Mouse (Mus musculus): Measurements from ENCODE around the gene Lrrc28.

Gene Lrrc28

GRCm38 (mm10) chr7:67644833-67645680 lies at the start of gene Lrrc28:
Gene Lrrc28 (minus strand): TSS chr7:67645268.
- ATAC-seq (ENCODE audit: insufficient number of reproducible peaks, low FRiP score, low TSS enrichment) = peak; percentile 99

DNA sequence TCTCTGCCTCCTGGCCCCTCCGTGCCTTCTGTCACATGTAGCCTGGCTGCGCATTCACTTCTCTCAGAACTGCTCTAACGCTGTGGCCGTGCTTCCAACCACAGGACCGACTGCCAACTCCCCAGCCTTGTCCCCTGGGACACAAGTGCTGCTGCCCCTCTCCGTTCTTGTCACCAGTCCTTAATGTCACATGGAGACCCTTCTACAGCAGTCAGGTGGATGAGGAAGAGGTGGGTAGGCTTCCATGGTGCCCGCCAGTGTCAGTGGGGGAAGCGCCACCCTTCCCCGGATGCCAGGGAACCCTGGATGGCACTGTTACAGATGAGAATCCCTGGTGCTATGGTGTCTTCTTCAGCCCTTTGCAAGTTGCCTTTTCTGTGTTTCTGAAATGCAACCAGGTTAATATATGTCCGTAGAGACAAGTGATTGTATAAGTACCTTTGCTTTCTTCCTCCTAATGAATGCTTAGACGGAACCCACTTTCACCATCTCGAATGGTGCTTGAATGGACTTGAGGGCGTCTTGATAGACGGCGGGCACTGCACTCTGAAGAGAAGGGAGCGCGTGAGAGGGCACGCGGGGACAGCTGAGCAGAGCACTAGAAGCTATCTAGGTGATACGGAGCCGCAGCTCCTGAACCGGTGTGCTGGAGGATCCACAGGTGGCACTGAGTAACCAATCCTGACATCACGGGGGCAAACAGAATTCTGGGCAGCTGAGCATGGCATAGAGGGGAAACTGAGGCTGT lies 47.9 kb upstream of the Lrrc28 start:
- ATAC-seq (ENCODE audit: insufficient number of reproducible peaks, low FRiP score, low TSS enrichment) = no peak

- no peak for ATAC-seq (ENCODE audit: insufficient number of reproducible peaks, low FRiP score, low TSS enrichment)
These were observed 47.1 kb upstream of the Lrrc28 start for GRCm38 (mm10) chr7:67692141-67692540.

- ATAC-seq (ENCODE audit: insufficient number of reproducible peaks, low FRiP score, low TSS enrichment) = no peak
These were observed 46.0 kb upstream of the Lrrc28 start for GRCm38 (mm10) chr7:67691036-67691435.

DNA sequence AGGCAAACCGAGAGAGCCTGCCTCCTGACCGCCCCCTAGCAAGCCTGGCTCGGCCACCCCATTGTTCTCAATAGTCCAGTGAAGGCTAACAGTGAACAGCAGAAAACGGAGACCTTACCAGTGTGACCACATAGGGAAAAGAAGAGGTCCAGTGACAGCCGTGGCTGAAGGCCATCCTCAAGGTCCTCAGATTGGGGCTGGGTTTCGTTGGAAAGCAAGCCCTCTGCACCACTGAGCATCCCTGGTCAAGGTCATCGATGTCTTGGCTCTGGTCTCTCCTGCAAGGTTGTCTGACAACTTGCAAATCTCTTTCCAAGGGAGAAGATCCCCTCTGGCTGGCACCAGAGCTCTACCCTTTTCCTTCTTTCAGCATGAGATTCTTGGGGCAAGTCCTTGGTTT lies 44.7 kb upstream of the Lrrc28 start:
- no peak for ATAC-seq (ENCODE audit: insufficient number of reproducible peaks, low FRiP score, low TSS enrichment)

GRCm38 (mm10) chr7:67688281-67688680 lies 43.2 kb upstream of the Lrrc28 start:
- no peak for ATAC-seq (ENCODE audit: insufficient number of reproducible peaks, low FRiP score, low TSS enrichment)

DNA sequence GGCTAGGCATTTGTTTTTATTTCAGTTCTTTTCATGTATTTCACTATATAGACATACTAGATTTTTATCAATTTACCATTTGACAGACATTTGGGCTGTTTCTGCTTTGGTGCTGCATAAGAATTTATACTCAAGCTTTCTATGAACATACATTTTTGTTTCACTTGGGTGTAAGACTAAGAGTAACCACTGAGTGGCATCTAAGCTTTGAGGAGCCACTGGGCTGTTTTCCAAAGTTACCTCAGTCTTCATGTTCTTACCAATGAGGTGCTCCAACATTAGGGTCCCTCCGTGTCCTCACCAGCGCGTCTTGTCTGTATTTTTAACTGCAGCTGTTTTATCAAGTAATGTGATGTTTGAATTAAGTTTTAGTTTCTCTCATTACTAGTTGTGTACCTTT lies 41.5 kb upstream of the Lrrc28 start:
- ATAC-seq (ENCODE audit: insufficient number of reproducible peaks, low FRiP score, low TSS enrichment) = no peak

- ATAC-seq (ENCODE audit: insufficient number of reproducible peaks, low FRiP score, low TSS enrichment) = no peak
These were observed 37.9 kb upstream of the Lrrc28 start for GRCm38 (mm10) chr7:67683006-67683405.

DNA sequence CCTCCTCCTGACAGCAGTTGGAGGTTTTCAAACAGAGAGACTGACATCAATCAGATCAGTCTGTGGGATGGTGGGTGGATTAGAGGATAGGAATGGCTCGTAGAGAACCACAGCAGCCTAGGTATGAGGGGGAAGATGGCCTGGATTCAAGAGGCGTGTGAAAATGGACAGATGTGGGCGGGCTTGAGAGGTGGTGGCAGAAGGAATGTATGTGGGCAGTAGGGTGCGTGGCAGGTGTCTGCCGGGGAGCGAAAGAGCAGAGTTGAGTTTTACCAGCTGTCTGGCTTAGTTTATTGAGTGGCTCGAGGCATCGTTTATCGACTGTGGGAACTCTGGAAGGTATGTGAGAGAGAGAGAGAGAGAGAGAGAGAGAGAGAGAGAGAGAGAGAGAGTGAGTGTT lies 36.0 kb upstream of the Lrrc28 start:
- ATAC-seq (ENCODE audit: insufficient number of reproducible peaks, low FRiP score, low TSS enrichment) = no peak

GRCm38 (mm10) chr7:67678878-67679499 lies 33.9 kb upstream of the Lrrc28 start:
- ATAC-seq (ENCODE audit: insufficient number of reproducible peaks, low FRiP score, low TSS enrichment) = no peak

- ATAC-seq (ENCODE audit: insufficient number of reproducible peaks, low FRiP score, low TSS enrichment) = no peak
These were observed 28.6 kb upstream of the Lrrc28 start for GRCm38 (mm10) chr7:67673656-67674055.

DNA sequence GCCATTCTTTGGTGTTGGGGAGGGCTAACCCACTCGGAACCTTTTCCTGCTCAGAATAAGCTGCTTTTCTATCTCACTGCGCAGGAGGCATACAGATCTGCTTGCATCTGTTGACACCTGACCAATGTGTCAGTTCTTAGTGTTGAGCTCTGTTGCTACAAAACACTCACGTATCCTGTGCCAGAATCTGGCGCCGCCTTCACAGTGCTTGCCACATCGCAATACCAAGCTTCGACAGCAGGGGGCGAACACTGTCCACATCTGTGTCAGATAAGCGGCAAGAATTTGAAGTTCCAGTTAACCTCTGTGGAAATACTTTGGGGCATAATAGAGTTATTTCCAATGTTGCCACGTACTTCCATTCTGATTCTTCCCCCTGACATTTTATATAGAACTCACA lies 27.6 kb upstream of the Lrrc28 start:
- ATAC-seq (ENCODE audit: insufficient number of reproducible peaks, low FRiP score, low TSS enrichment) = peak; percentile 72

DNA sequence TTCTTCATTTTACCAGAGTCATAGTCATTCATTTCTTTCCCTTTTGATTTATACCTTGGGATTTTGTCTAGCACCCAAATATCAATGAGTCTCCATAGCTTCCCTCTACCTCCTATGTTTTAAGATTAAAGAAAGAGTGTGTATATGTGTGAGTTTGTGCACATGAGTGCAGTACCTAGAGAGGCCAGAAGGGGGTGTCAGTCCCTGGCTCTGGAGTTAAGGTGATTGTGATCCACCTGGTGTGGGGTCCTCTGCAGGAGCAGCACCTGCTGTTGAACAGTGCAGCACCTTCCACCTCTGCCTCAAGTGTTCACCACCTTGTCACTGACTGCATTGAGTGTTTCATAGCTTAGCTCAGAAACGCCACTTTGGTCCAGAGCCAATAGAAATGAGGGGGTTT lies 25.9 kb upstream of the Lrrc28 start:
- ATAC-seq (ENCODE audit: insufficient number of reproducible peaks, low FRiP score, low TSS enrichment) = no peak

GRCm38 (mm10) chr7:67663981-67664694 lies 19.1 kb upstream of the Lrrc28 start:
- no peak for ATAC-seq (ENCODE audit: insufficient number of reproducible peaks, low FRiP score, low TSS enrichment)

DNA sequence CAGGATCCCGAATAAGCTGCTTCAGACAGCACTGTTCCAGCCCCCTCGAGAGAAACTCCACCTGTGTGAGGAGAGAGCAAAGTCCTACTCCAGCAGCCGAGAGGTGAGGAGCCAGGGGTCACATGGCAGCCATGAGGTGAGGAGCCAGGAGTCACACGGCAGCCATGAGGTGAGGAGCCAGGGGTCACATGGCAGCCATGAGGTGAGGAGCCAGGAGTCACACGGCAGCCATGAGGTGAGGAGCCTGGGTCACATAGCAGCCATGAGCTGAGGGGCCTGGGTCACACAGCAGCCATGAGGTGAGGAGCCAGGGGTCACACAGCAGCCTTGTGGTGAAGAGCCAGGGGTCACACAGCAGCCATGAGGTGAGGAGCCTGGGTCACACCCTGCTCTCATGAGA lies 17.4 kb upstream of the Lrrc28 start:
- ATAC-seq (ENCODE audit: insufficient number of reproducible peaks, low FRiP score, low TSS enrichment) = no peak

GRCm38 (mm10) chr7:67658110-67658509 lies 13.0 kb upstream of the Lrrc28 start:
- no peak for ATAC-seq (ENCODE audit: insufficient number of reproducible peaks, low FRiP score, low TSS enrichment)

DNA sequence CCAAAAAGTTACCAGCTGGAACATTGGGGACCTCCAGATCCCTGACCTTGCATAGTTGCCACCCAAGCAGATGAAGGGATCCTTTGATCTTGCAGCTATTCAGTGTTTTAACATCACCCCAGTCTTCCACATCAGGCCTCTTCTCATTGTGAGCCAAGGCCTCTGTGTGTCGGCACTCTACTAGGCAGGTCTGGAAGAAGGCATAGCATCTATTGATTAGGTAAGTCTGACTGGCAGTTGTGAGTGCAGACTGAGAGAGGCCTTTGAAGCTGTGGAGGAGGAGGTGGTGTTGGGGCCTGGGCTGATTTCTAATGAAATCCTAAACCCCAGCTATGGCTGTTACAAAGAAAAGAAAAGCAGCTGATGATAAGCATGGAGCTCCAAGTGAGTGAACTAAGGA lies 10.1 kb upstream of the Lrrc28 start:
- ATAC-seq (ENCODE audit: insufficient number of reproducible peaks, low FRiP score, low TSS enrichment) = no peak

DNA sequence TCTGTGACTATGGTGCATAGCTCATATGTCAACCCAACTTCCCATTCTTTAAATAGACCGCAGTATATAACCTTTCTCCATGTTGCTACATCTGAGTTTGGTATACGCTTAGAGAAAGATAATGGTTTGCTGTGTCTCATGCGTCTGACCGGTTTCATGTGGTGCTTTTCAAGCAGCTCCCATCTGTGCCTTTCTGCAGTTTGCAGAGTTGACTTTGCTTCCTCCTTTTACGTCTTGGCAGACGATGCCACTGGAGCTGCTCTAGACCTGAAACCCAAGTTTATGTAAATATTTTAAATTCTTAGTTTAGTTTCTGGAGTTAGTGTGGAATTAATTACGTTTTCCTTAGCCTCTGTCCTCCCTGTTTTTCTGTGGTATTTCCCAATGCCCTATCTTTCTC lies 9.6 kb upstream of the Lrrc28 start:
- ATAC-seq (ENCODE audit: insufficient number of reproducible peaks, low FRiP score, low TSS enrichment) = no peak

DNA sequence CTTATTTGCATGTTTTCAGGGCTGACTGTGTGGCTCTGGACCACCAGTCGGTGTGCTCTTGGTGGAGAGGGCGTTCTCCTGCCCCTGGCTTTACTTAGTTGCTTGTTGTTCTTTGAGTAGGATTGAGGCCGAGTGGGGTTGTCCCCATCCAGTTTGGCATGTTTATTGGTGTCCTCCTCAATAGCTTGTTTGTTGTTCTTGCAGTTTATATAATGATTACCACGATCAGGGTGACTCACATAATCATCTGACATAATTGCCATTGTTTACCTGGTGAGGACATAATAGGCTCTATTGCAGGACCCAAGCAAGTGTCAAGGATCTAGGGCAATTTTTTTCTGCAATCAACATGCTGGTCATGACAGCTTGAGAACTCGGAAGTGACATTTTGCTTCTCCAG lies 7.1 kb upstream of the Lrrc28 start:
- no peak for ATAC-seq (ENCODE audit: insufficient number of reproducible peaks, low FRiP score, low TSS enrichment)

DNA sequence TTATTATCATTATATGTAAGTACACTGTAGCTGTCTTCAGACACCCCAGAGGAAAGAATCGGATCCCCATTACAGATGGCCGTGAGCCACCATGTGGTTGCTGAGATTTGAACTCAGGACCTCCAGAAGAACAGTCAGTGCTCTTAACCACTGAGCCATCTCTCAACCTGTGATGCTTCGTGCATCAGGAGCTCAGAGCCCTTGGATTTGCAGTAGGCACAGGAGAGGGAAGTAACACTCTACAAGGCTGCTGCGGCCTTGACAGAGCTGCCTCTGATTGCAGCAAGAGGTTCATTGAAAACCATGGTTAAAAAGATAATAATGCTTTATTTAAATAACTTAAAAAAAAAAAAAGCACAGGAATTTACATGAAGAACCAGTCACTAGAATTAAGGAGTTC lies 3.3 kb upstream of the Lrrc28 start:
- ATAC-seq (ENCODE audit: insufficient number of reproducible peaks, low FRiP score, low TSS enrichment) = no peak

- ATAC-seq (ENCODE audit: insufficient number of reproducible peaks, low FRiP score, low TSS enrichment) = no peak
These were observed 2.2 kb upstream of the Lrrc28 start, which contains the start of gene Ttc23 for GRCm38 (mm10) chr7:67647277-67647676. Gene Ttc23 (plus strand): TSS chr7:67647410.
